Mouse (Mus musculus) MEL (cell line): Measurements from ENCODE around the gene Tmtc1.

Experiments used
- CHD2 ChIP-seq: IDR thresholded peaks from 2 replicates; pipeline ENCODE4 v1.6.1; 2011; ENCODE audit warnings: low read length, improper control_type of control experiment
- CTCF ChIP-seq, 3 experiments: IDR thresholded peaks in 2 of 3; conservative IDR thresholded peaks in 1 of 3; 2 replicates each; pipeline ENCODE4 v1.5.1; 2011 to 2012; ENCODE audit warnings: low read length in 3 of 3, low read depth in 2 of 3, mild to moderate bottlenecking in 2 of 3, improper control_type of control experiment in 1 of 3, inconsistent platforms in 1 of 3, mixed read lengths in 1 of 3, moderate library complexity in 1 of 3; ENCODE audit not compliant: control insufficient read depth in 1 of 3, insufficient read depth in 1 of 3, poor library complexity in 1 of 3, severe bottlenecking in 1 of 3
- EP300 ChIP-seq, 2 experiments: IDR thresholded peaks; 2 replicates each; pipeline ENCODE4 v1.6.1; 2011; ENCODE audit warnings: improper control_type of control experiment in 2 of 2, low read length in 2 of 2, low read depth in 1 of 2, mild to moderate bottlenecking in 1 of 2
- ETS1 ChIP-seq: IDR thresholded peaks from 2 replicates; pipeline ENCODE4 v1.6.1; 2012; ENCODE audit warnings: low read depth, mild to moderate bottlenecking, inconsistent platforms, low read length, improper control_type of control experiment, moderate library complexity
- MAX ChIP-seq: IDR thresholded peaks from 2 replicates; pipeline ENCODE4 v1.6.1; 2011; ENCODE audit warnings: low read length, improper control_type of control experiment
- MYC ChIP-seq: IDR thresholded peaks from 2 replicates; pipeline ENCODE4 v1.6.1; 2011; ENCODE audit warnings: low read depth, mild to moderate bottlenecking, low read length, improper control_type of control experiment, moderate library complexity
- POLR2A ChIP-seq, 2 experiments: IDR thresholded peaks; 2 replicates each; pipeline ENCODE4 v1.6.1; 2011 to 2012; ENCODE audit warnings: low read length in 2 of 2, mild to moderate bottlenecking in 2 of 2, control low read depth in 1 of 2, improper control_type of control experiment in 1 of 2, low read depth in 1 of 2, moderate library complexity in 1 of 2; ENCODE audit not compliant: control insufficient read depth in 1 of 2, insufficient read depth in 1 of 2, poor library complexity in 1 of 2
- SIN3A ChIP-seq: IDR thresholded peaks from 2 replicates; pipeline ENCODE4 v1.6.1; 2012; ENCODE audit warnings: low read length, improper control_type of control experiment, inconsistent platforms
- TAL1 ChIP-seq: IDR thresholded peaks from 2 replicates; pipeline ENCODE4 v1.6.1; 2012; ENCODE audit warnings: mild to moderate bottlenecking, inconsistent platforms, low read length, moderate library complexity, mixed read lengths
- TCF12 ChIP-seq: IDR thresholded peaks from 2 replicates; pipeline ENCODE4 v1.6.1; 2014; ENCODE audit warnings: low read depth, mild to moderate bottlenecking, inconsistent platforms, low read length, improper control_type of control experiment, moderate library complexity
- ZC3H11A ChIP-seq: IDR thresholded peaks from 2 replicates; pipeline ENCODE4 v1.6.1; 2012; ENCODE audit warnings: low read depth, mild to moderate bottlenecking, inconsistent platforms, low read length, improper control_type of control experiment
- ZMIZ1 ChIP-seq: IDR thresholded peaks from 2 replicates; pipeline ENCODE4 v1.6.1; 2012; ENCODE audit warnings: low read depth, mild to moderate bottlenecking, inconsistent platforms, low read length, improper control_type of control experiment, moderate library complexity

DNA sequence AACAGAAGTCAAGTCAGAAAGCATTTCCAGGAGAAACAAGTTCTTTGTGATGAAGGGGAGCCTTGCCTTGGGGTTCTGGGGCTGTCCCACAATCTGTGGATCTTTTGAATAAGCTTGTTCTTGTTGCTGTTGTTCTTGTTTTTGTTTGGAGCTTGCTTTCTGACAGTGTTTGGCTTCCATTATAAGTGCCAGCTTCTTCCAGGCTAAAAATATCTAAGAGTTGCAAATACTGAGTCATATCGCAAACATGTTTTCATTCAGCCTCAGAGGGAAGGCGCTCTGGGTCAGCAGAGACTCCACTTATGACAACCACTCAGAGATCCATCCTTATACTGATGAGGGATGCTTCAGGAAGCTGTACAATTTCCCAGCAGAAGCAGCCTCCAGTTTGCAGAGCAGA, 45.3 kb downstream of the Tmtc1 start:
- TF ChIP-seq MYC (no peak), CTCF (IDR thresholded peaks at IDR 0.05 in 2 of 3, conservative IDR thresholded peaks at IDR 0.05 in 1 of 3; ENCODE audit: control insufficient read depth in 1 of 3, insufficient read depth in 1 of 3, low read depth in 2 of 3, low read length in 3 of 3, poor library complexity in 1 of 3, severe bottlenecking in 1 of 3) (no peak), CHD2 (no peak), ETS1 (no peak), POLR2A (IDR thresholded peaks at IDR 0.05; ENCODE audit: control insufficient read depth in 1 of 2, insufficient read depth in 1 of 2, low read depth in 1 of 2, low read length in 2 of 2, poor library complexity in 1 of 2) (no peak), EP300 (IDR thresholded peaks at IDR 0.05; ENCODE audit: low read depth in 1 of 2, low read length in 2 of 2) (no peak), MAX (no peak), TAL1 (no peak), TCF12 (no peak), SIN3A (no peak), ZC3H11A (no peak), ZMIZ1 (no peak)
